Mouse (Mus musculus) c-Kit-negative CD71-positive TER-119-positive erythroid progenitor cells, embryonic 14.5 days (primary cell): Measurements from ENCODE around the gene Ing3.

Experiments used
- DNase-seq: peaks from one replicate; pipeline ENCODE4 v3.0.0-alpha.2; 2013; ENCODE audit warnings: low read depth, low spot score

Ing3 gene

GRCm38 (mm10) chr6:21949226-21949731 is at the start of gene Ing3:
Ing3 (plus strand) TSS chr6:21949571.
- peak; percentile 94 for DNase-seq

- no peak for DNase-seq
Observed at GRCm38 (mm10) chr6:21909720-21910119, 39.7 kb upstream of the Ing3 start.

- DNase-seq: no peak
Observed at GRCm38 (mm10) chr6:21910804-21911203, 38.6 kb upstream of the Ing3 start.

- DNase-seq: no peak
Observed at GRCm38 (mm10) chr6:21916591-21916990, 32.8 kb upstream of the Ing3 start.

- DNase-seq: no peak
Observed at GRCm38 (mm10) chr6:21924150-21924549, 25.2 kb upstream of the Ing3 start.

GRCm38 (mm10) chr6:21937981-21938635 is 11.3 kb upstream of the Ing3 start:
- DNase-seq: no peak

GRCm38 (mm10) chr6:21949771-21950448 is 539 bp downstream of the Ing3 start:
- DNase-seq: peak; percentile 90

- DNase-seq: no peak
Observed at GRCm38 (mm10) chr6:21950676-21951075, 1.3 kb downstream of the Ing3 start.

- no peak for DNase-seq
Observed at GRCm38 (mm10) chr6:21955468-21955867, 6.1 kb downstream of the Ing3 start.

GRCm38 (mm10) chr6:21958922-21959321 is 9.6 kb downstream of the Ing3 start:
- DNase-seq: no peak

GRCm38 (mm10) chr6:21959909-21960308 is 10.5 kb downstream of the Ing3 start:
- no peak for DNase-seq

GRCm38 (mm10) chr6:21977532-21977931 is 28.2 kb downstream of the Ing3 start:
- no peak for DNase-seq

GRCm38 (mm10) chr6:21981114-21981513 is 31.7 kb downstream of the Ing3 start:
- DNase-seq: no peak

GRCm38 (mm10) chr6:21984990-21985731 is 35.8 kb downstream of the Ing3 start:
- peak; percentile 35 for DNase-seq

GRCm38 (mm10) chr6:21985732-21986540 is 36.6 kb downstream of the Ing3 start, which contains the start of gene Cped1:
Cped1 (plus strand) TSS chr6:21985916.
- DNase-seq: no peak

GRCm38 (mm10) chr6:21986660-21987331 is 37.4 kb downstream of the Ing3 start:
- DNase-seq: no peak

- DNase-seq: no peak
Observed at GRCm38 (mm10) chr6:21987554-21987953, 38.2 kb downstream of the Ing3 start.

- no peak for DNase-seq
Observed at GRCm38 (mm10) chr6:21988296-21988695, 38.9 kb downstream of the Ing3 start.

- no peak for DNase-seq
Observed at GRCm38 (mm10) chr6:21989081-21989480, 39.7 kb downstream of the Ing3 start.

- DNase-seq: no peak
Observed at GRCm38 (mm10) chr6:21990181-21991135, 41.1 kb downstream of the Ing3 start.
